Mouse (Mus musculus): Measurements from ENCODE around the gene Ptprm. TPM values are rescaled to one million over a fixed set of nuclear protein-coding genes. Genes with fewer than 3 reads are reported as not detected.
A peak's percentile ranks its signal among the peaks of the same experiment; 100 is the strongest.

Gene Ptprm
- polyA plus RNA-seq, 1 experiment from 2014 or later, result 24.7 TPM

GRCm38 (mm10) chr17:67302569-67302968 is 51.7 kb downstream of the Ptprm start:
- no peaks in the 10 kb centered on the region for H3K27me3 ChIP-seq
- peaks cover 13% of the 10 kb centered on the region for H3K4me1 ChIP-seq (replicated peaks)
- no peak overlapping the region for H3K4me3 ChIP-seq
- no peaks in the 10 kb centered on the region for H3K36me3 ChIP-seq
- H3K9ac ChIP-seq, result no peak overlapping the region
- ATAC-seq (ENCODE audit: low FRiP score, low read depth), result no peak
- WGBS, result 47% methylated on average over 4 of the region's 4 CpGs
- H3K9me3 ChIP-seq, result no peaks in the 10 kb centered on the region
- no peak overlapping the region for H3K27ac ChIP-seq (replicated peaks)
- H3K4me2 ChIP-seq, result no peak overlapping the region

GRCm38 (mm10) chr17:67302074-67302473 is 52.2 kb downstream of the Ptprm start:
- 85% methylated on average over 4 of the region's 4 CpGs for WGBS
- peaks cover 13% of the 10 kb centered on the region for H3K4me1 ChIP-seq (replicated peaks)
- H3K36me3 ChIP-seq, result no peaks in the 10 kb centered on the region
- no peak overlapping the region for H3K9ac ChIP-seq
- no peaks in the 10 kb centered on the region for H3K27me3 ChIP-seq
- no peak for ATAC-seq (ENCODE audit: low FRiP score, low read depth)
- H3K27ac ChIP-seq (replicated peaks), result no peak overlapping the region
- H3K4me3 ChIP-seq, result no peak overlapping the region
- no peak overlapping the region for H3K4me2 ChIP-seq
- no peaks in the 10 kb centered on the region for H3K9me3 ChIP-seq

- WGBS, result 90% methylated on average over 4 of the region's 4 CpGs
Measured at GRCm38 (mm10) chr17:67301367-67301766, 52.9 kb downstream of the Ptprm start.

GRCm38 (mm10) chr17:67298269-67298798 is 55.9 kb downstream of the Ptprm start:
- no peaks in the 10 kb centered on the region for H3K9me3 ChIP-seq
- H3K4me2 ChIP-seq, result no peak overlapping the region
- WGBS, result 81% methylated on average over 9 of the region's 9 CpGs
- H3K9ac ChIP-seq, result no peak overlapping the region
- H3K4me3 ChIP-seq, result no peak overlapping the region
- no peaks in the 10 kb centered on the region for H3K36me3 ChIP-seq
- no peaks in the 10 kb centered on the region for H3K27me3 ChIP-seq
- no peak overlapping the region for H3K27ac ChIP-seq (replicated peaks)
- H3K4me1 ChIP-seq (replicated peaks), result peaks cover 9% of the 10 kb centered on the region
- no peak for ATAC-seq (ENCODE audit: low FRiP score, low read depth)

More at GRCm38 (mm10) chr17:67301367-67301766, 52.9 kb downstream of the Ptprm start:
- Histone ChIP-seq H3K4me2 (no peak overlapping the region), H3K27ac (replicated peaks) (no peak overlapping the region), H3K9ac (no peak overlapping the region), H3K27me3 (no peaks in the 10 kb centered on the region), H3K36me3 (no peaks in the 10 kb centered on the region), H3K4me1 (replicated peaks) (peaks cover 13% of the 10 kb centered on the region), H3K4me3 (no peak overlapping the region), H3K9me3 (no peaks in the 10 kb centered on the region)
- ATAC-seq (ENCODE audit: low FRiP score, low read depth), result no peak

DNA sequence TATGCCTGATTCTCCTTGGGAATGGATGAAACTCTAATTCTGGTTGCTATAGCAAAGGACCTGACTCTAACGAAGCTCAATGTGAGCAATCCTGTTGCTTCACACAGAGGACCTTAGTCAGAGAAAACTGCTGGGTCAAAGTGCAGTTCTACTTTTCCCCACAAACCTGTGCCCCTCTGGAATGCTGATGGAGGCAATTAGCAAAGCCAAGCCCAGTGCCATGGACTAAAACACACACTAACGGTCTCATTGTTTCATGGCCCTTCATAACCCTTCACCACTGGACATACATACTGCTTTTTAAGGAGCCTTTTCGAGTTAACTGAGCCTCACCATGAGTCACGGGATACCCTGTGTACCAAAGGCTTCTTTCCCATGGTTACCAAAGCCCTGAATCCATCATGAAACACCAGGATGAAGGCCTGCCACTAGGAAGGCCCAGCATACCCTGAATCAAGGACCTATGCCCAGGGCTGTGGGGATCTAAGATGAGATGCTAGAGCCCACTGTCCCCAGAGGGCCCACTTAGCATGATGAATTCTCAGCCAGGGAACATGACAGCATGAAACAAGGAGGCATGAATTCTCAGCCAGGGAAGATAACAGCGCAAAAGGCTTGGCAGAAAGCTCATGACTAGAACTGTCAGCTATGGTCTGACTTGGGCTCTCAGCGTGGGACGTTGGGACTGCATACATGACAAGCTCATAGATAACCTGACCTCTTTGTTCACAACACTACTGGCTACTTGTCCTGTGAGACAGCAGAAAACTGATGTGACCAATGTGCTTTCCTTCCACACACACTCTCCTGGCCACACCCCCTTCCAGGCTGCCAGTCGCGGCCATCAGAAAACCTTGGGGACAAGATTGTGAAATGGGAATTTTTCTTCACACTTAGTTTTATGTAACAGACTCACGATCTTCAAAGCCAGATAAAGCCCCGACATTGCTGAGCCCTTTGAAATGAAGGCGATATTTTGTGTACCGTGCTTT is 57.4 kb downstream of the Ptprm start:
- H3K4me3 ChIP-seq, result no peak overlapping the region
- 87% methylated on average over 13 of the region's 13 CpGs for WGBS
- no peaks in the 10 kb centered on the region for H3K36me3 ChIP-seq
- no peaks in the 10 kb centered on the region for H3K27me3 ChIP-seq
- no peak overlapping the region for H3K9ac ChIP-seq
- no peaks in the 10 kb centered on the region for H3K9me3 ChIP-seq
- H3K4me2 ChIP-seq, result no peak overlapping the region
- ATAC-seq (ENCODE audit: low FRiP score, low read depth), result no peak
- no peaks in the 10 kb centered on the region for H3K4me1 ChIP-seq (replicated peaks)
- H3K27ac ChIP-seq (replicated peaks), result no peak overlapping the region

DNA sequence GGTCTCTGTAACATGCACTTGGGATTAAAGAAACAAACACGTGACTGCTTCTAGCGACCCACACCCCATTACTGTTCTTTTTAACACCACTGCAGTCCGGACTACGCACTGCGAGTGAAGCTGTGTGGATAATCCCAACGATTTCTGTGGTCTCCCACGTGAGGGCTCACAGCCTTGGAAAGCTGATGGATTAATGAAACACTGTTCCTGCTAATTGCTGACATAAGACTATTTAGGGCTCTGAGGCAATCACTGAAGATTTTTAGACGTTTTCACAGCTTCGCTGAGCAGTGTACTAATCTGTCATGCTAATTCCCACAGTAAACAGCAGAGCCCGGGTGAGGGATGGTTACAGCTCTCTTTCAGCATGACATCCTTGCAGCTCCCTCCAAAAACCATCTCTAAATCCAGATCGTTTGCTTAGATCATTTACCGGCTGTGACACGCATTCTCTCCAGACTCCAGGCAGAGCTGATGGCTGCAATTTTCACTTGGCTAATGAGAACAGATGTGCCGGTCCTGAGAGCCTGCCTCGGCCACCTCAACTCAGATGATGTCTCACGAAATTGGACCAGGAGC is 63.5 kb downstream of the Ptprm start:
- H3K4me2 ChIP-seq, result peak overlapping the region; percentile 43
- H3K27ac ChIP-seq (replicated peaks), result peak overlapping the region; percentile 64
- no peaks in the 10 kb centered on the region for H3K9me3 ChIP-seq
- peaks cover 16% of the 10 kb centered on the region for H3K4me1 ChIP-seq (replicated peaks)
- H3K4me3 ChIP-seq, result 0 out of 2 replicates have a peak overlapping the region, but pooled peaks have one; percentile 10
- 0 out of 2 replicates have a peak overlapping the region, but pooled peaks have one; percentile 8 for H3K9ac ChIP-seq
- H3K36me3 ChIP-seq, result no peaks in the 10 kb centered on the region
- no peaks in the 10 kb centered on the region for H3K27me3 ChIP-seq
- ATAC-seq (ENCODE audit: low FRiP score, low read depth), result peak; percentile 88
- WGBS, result 14% methylated on average over 16 of the region's 16 CpGs

GRCm38 (mm10) chr17:67287501-67287900 is 66.8 kb downstream of the Ptprm start:
- H3K9me3 ChIP-seq, result no peaks in the 10 kb centered on the region
- WGBS, result 76% methylated on average over 3 of the region's 3 CpGs
- no peak overlapping the region for H3K4me2 ChIP-seq
- H3K4me1 ChIP-seq (replicated peaks), result peaks cover 16% of the 10 kb centered on the region
- H3K9ac ChIP-seq, result no peak overlapping the region
- no peaks in the 10 kb centered on the region for H3K36me3 ChIP-seq
- no peaks in the 10 kb centered on the region for H3K27me3 ChIP-seq
- no peak overlapping the region for H3K4me3 ChIP-seq
- ATAC-seq (ENCODE audit: low FRiP score, low read depth), result no peak
- no peak overlapping the region for H3K27ac ChIP-seq (replicated peaks)

- Histone ChIP-seq H3K4me1 (replicated peaks) (no peaks in the 10 kb centered on the region), H3K9ac (no peak overlapping the region), H3K27me3 (no peaks in the 10 kb centered on the region), H3K4me3 (no peak overlapping the region), H3K4me2 (no peak overlapping the region), H3K27ac (replicated peaks) (no peak overlapping the region), H3K9me3 (no peaks in the 10 kb centered on the region), H3K36me3 (no peaks in the 10 kb centered on the region)
- ATAC-seq (ENCODE audit: low FRiP score, low read depth), result no peak
- 65% methylated on average over 13 of the region's 13 CpGs for WGBS
Measured at GRCm38 (mm10) chr17:67281640-67282170, 72.6 kb downstream of the Ptprm start.

DNA sequence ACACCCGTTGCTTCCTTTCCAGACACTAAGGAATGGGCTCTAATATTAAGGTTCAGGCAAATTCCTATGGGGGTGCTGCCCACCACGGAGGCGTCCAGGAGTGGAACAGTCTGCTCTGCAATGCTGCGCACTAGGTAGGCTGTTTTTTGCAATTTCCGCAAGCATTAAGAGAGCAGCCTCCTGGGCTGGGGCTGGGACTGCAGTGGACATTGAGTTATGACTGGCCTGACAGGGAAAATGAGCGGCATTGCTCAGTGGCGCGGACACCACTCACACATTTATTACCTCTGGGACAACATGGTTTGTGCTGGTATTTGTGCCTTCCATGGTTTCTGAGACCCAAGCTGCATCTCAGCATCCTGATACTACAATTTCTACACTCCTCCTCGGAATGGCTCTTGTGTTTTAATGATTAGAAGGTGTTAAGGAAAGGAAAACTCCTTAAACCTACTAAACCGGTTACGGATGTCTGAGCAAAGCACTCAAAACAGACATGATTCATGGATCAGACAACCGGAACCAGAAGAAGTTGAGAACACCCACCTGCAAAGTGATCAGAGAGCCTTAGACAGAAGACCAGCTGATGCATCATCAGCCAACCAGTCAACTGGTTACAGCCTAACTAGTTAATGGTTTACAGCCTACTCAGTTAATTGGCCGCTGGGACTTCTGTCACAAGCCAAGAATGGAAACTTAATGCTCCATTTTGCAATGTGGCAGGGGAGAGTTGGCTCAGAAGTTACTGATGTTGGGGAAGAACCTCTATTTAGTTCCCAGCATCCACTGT is 76.9 kb downstream of the Ptprm start:
- H3K4me1 ChIP-seq (replicated peaks), result peaks cover 14% of the 10 kb centered on the region
- no peak for ATAC-seq (ENCODE audit: low FRiP score, low read depth)
- no peak overlapping the region for H3K9ac ChIP-seq
- H3K36me3 ChIP-seq, result no peaks in the 10 kb centered on the region
- no peaks in the 10 kb centered on the region for H3K9me3 ChIP-seq
- 88% methylated on average over 13 of the region's 13 CpGs for WGBS
- no peak overlapping the region for H3K4me3 ChIP-seq
- no peak overlapping the region for H3K27ac ChIP-seq (replicated peaks)
- no peaks in the 10 kb centered on the region for H3K27me3 ChIP-seq
- no peak overlapping the region for H3K4me2 ChIP-seq

DNA sequence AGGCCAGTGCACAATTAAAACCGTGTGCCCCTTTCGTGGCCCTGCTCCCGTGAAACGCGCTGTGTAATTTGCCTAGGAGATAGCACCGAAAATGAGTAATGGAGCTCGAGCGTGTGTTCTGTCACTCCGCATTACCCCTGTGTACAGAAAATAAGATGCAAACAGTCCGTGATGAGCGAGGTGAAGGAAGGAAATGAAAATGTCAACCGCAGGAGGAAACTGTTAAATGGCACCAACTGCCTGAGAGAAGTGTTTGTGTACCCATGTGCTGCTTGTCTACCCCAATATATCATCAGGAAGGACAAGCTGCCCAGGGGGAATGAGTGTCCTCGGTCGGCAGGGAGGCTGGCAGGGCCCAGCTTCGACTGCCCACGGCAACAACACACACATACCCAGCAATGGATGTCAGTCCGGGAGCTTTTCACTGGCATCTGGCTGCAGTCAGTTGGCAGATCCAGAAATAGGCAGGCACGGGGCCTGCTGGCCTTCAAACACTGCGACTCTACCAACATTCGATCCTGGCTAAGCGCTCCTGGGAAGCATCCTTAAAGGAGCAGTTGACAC is 79.6 kb downstream of the Ptprm start:
- H3K27ac ChIP-seq (replicated peaks), result peak overlapping the region; percentile 70
- peaks cover 14% of the 10 kb centered on the region for H3K4me1 ChIP-seq (replicated peaks)
- H3K27me3 ChIP-seq, result no peaks in the 10 kb centered on the region
- no peaks in the 10 kb centered on the region for H3K9me3 ChIP-seq
- H3K4me2 ChIP-seq, result 0 out of 2 replicates have a peak overlapping the region, but pooled peaks have one; percentile 12
- H3K36me3 ChIP-seq, result no peaks in the 10 kb centered on the region
- peak; percentile 81 for ATAC-seq (ENCODE audit: low FRiP score, low read depth)
- 31% methylated on average over 21 of the region's 21 CpGs for WGBS
- H3K4me3 ChIP-seq, result no peak overlapping the region
- no peak overlapping the region for H3K9ac ChIP-seq

DNA sequence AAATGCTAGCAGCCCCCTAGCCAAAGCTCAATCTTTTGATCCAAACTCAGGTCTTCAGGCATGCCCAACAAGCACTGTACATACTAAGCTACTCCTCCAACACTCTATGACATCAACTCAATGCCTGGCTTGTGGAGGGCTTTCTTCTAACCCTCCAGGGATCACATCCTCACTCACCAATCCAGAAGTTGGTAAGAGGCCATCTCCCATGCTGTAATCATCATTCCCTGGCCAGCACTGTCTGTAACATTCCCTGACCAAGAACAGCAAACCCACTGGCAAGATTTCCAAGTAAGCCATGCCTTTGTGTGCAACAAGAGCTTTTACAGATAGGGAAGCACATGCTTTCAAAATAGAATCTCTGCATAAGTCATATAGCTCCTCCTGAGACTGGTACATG is 81.3 kb downstream of the Ptprm start:
- H3K9ac ChIP-seq, result no peak overlapping the region
- H3K27ac ChIP-seq (replicated peaks), result no peak overlapping the region
- no peak overlapping the region for H3K4me2 ChIP-seq
- H3K36me3 ChIP-seq, result no peaks in the 10 kb centered on the region
- ATAC-seq (ENCODE audit: low FRiP score, low read depth), result no peak
- no peaks in the 10 kb centered on the region for H3K9me3 ChIP-seq
- no peaks in the 10 kb centered on the region for H3K27me3 ChIP-seq
- peaks cover 25% of the 10 kb centered on the region for H3K4me1 ChIP-seq (replicated peaks)
- H3K4me3 ChIP-seq, result no peak overlapping the region

Data from hindbrain, embryonic 15.5 days (tissue).